Mouse (Mus musculus) liver, embryonic 11.5 days (tissue): ENCODE results near the gene Gm11634. TPM values are rescaled to one million over a fixed set of nuclear protein-coding genes. Genes with fewer than 3 reads are reported as not detected.
"Not testable (repeated sequence)": the region's sequence is repeated elsewhere in the genome, so short reads cannot be mapped to it uniquely, and the experiment has no call there.

Experiments
- ATAC-seq: fragments of 200-750 bp; cut with Nextera tagmentation; replicated peaks from 2 replicates; pipeline ENCODE4 v1.8.0; 2017; ENCODE audit warnings: moderate number of reproducible peaks, mild to moderate bottlenecking, moderate TSS enrichment, moderate library complexity; ENCODE audit not compliant: low FRiP score
- DNase-seq: peaks from one replicate; pipeline ENCODE4 v3.0.0-alpha.2; 2017; ENCODE audit warnings: low spot score
- H3K27ac ChIP-seq: fragments of 300-500 bp; sonication (generic); 2 replicates; pipeline ENCODE4 v1.5.1; 2014; ENCODE audit warnings: mild to moderate bottlenecking, low read depth, low read length, control low read depth
- H3K27me3 ChIP-seq: fragments of 300-500 bp; sonication (generic); replicated peaks from 2 replicates; pipeline ENCODE4 v1.6.1; 2014; ENCODE audit warnings: low read length, mixed read lengths; ENCODE audit not compliant: control insufficient read depth, insufficient read depth
- H3K36me3 ChIP-seq: fragments of 300-500 bp; sonication (generic); 2 replicates; pipeline ENCODE4 v1.6.1; 2014; ENCODE audit warnings: mild to moderate bottlenecking, low read length, moderate library complexity, mixed read lengths; ENCODE audit not compliant: control insufficient read depth, insufficient read depth
- H3K4me1 ChIP-seq: fragments of 300-500 bp; sonication (generic); replicated peaks from 2 replicates; pipeline ENCODE4 v1.6.1; 2014; ENCODE audit warnings: low read length, mixed read lengths; ENCODE audit not compliant: control insufficient read depth, insufficient read depth
- H3K4me2 ChIP-seq: fragments of 300-500 bp; sonication (generic); 2 replicates; pipeline ENCODE4 v1.6.1; 2014; ENCODE audit warnings: mild to moderate bottlenecking, control low read depth, moderate library complexity
- H3K4me3 ChIP-seq: fragments of 300-500 bp; sonication (generic); 2 replicates; pipeline ENCODE4 v1.5.1; 2014; ENCODE audit warnings: low read depth, low read length, control low read depth
- H3K9ac ChIP-seq: fragments of 300-500 bp; sonication (generic); 2 replicates; pipeline ENCODE4 v1.6.1; 2014; ENCODE audit warnings: low read depth, low read length, control low read depth
- H3K9me3 ChIP-seq: fragments of 300-500 bp; sonication (generic); 2 replicates; pipeline ENCODE4 v1.6.1; 2016; ENCODE audit warnings: low read length, inconsistent platforms, mixed read lengths; ENCODE audit not compliant: control insufficient read depth
- WGBS: fragments of 180-500 bp; shearing (Covaris S2); extraction: QIAGEN DNeasy Blood & Tissue Kit; methylation state at CpG from one replicate; pipeline ENCODE4 v1.1.7; 2014; 5-methylcytosine and 5-hydroxymethylcytosine counted together
- polyA plus RNA-seq: library from polyadenylated mRNA; unstranded; fragments of >200 nt; fragmentation: Nextera tagmentation; extraction: Ambion mirVana; gene quantifications from 2 replicates; pipeline ENCODE4 v1.2.1, GENCODE M21; 2014

Gene Gm11634
- polyA plus RNA-seq, 1 experiment from 2014 or later = not detected

DNA sequence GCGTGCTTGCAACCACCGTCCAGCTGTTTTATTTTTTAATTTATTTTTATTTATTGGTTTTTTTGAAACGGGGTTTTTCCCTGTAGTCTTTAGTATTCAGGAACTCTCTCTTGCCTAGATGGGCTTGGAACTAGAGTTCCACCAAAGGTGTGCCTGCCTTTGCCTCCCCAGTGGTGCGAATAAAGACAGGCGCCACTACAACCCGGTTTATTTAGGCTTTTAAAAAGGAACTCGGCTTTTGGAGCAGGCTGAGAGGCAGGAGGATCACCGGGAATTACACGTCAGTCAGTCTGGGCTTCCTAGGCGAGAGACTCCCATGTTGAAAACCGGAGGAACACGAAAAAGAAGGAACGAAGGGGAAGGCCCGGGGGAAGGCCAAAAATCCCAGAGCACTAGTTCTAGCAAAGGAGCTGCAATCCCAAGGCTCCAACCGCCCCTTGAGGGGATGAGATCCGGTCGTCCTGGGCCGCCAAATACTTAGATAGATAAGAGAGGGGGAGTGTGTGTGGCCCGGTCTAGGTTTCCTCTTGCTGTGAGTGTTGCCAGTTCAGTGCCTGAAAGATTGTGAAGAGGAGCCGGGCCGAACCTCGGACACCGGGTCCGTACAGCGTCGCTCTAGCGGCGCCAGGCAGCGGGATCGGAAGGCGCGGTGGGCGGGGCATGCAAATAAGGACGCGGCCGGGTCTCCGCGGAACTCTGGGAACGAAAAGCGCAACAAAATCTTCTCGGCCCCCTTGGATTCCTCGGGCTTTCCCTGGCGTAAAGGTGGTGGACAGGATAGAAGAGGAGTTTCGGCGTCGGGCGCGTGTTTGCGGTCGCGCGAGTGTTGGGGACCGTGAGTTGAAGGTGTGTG is 42.0 kb upstream of the Gm11634 start:
- not testable (repeated sequence) for H3K9me3 ChIP-seq, H3K4me1 ChIP-seq, H3K27me3 ChIP-seq, H3K36me3 ChIP-seq
- peak; percentile 53 for ATAC-seq
- peak overlapping the region; percentile 58 for H3K4me2 ChIP-seq
- 6% methylated on average over 50 of the region's 53 CpGs for WGBS
- H3K4me3 ChIP-seq = peak overlapping the region; percentile 36
- peak; percentile 80 for DNase-seq
- peak overlapping the region; percentile 51 for H3K9ac ChIP-seq
- H3K27ac ChIP-seq = peak overlapping the region; percentile 70

DNA sequence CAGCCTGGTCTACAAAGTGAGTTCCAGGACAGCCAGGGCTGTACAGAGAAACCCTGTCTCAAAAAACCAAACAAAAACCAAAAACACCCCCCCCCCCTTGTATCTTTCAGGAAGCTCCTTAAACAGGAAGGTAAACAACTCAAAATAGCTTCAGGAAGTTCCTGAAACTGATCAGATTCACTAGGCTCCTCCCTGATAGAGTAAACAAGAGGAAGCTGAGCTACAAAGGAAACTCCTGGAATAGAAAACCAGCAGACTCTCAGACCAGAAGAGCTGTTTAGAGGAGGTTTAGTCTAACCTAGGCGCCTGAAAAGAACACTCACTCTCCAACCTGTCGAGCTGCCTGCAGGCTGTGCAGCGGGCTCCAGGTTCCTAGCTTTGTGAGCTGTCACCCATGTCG is 40.7 kb upstream of the Gm11634 start:
- no peaks in the 10 kb centered on the region for H3K27me3 ChIP-seq
- no peaks in the 10 kb centered on the region for H3K9me3 ChIP-seq
- no peak overlapping the region for H3K4me2 ChIP-seq
- no peak overlapping the region for H3K9ac ChIP-seq
- DNase-seq = no peak
- H3K27ac ChIP-seq = no peak overlapping the region
- no peaks in the 10 kb centered on the region for H3K36me3 ChIP-seq
- ATAC-seq = no peak
- peaks cover 2% of the 10 kb centered on the region; the same call in 1 of the 2 replicates for H3K4me1 ChIP-seq
- H3K4me3 ChIP-seq = no peak overlapping the region
- 87% methylated on average over 4 of the region's 4 CpGs for WGBS

DNA sequence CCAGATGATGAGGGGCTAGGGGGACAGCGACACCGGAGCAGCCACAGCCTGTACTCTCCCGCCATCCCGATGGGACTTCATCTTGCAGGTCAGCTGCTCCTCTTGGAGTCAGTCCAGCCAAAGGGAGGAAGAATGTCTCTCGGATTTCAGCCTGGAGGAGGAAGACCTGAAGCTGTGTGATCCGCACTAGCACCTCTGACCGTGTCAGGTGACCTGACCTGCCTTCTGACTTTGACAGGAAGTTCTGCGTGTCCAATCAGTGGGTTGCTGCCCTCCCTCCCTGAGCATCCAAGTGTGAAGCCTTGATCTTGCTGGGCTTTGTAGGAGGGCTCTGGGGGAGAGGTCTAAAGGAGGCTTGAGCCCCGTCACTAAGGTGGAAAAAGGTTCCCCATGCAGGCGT is 36.6 kb upstream of the Gm11634 start:
- H3K27ac ChIP-seq = no peak overlapping the region
- DNase-seq (no peak), ATAC-seq (no peak)
- WGBS = 75% methylated on average over 10 of the region's 10 CpGs
- no peak overlapping the region for H3K4me2 ChIP-seq
- H3K36me3 ChIP-seq = no peaks in the 10 kb centered on the region
- peaks cover under 1% of the 10 kb centered on the region; the same call in 1 of the 2 replicates for H3K4me1 ChIP-seq
- H3K9me3 ChIP-seq = no peaks in the 10 kb centered on the region
- no peak overlapping the region for H3K9ac ChIP-seq
- H3K4me3 ChIP-seq = no peak overlapping the region
- H3K27me3 ChIP-seq = no peaks in the 10 kb centered on the region

DNA sequence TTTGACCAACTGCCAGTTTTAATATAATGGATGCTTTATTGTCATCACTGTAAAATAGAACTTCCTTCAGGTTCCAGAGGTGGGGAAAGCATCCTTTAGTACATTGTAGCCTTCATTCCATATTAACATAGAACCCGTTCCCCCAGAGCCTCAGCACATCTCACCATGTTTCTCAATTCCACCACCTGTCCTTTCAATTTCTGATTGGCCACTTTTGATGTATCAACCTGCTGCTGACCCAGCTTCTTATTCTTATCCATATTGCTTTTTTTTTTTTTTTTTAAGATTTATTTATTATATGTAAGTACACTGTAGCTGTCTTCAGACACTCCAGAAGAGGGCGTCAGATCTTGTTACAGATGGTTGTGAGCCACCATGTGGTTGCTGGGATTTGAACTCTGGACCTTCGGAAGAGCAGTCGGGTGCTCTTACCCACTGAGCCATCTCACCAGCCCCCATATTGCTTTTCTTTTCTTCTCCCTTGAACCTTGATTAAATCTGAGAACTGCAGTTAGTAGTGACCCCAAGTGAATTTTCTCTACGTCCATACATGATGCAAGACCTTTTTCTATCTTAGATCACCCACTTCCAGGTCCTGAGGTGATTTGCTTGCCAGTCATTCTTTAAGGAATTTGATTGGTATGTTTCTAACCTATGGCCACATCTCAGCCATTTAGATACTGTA is 29.8 kb upstream of the Gm11634 start:
- H3K36me3 ChIP-seq, H3K27me3 ChIP-seq, H3K4me1 ChIP-seq, H3K9ac ChIP-seq, H3K9me3 ChIP-seq, H3K27ac ChIP-seq, DNase-seq, ATAC-seq: not testable (repeated sequence)
- H3K4me2 ChIP-seq = peak overlapping the region; percentile 74
- 69% methylated on average over 4 of the region's 5 CpGs for WGBS
- H3K4me3 ChIP-seq = peak overlapping the region; percentile 50; the same call in 1 of the 2 replicates

DNA sequence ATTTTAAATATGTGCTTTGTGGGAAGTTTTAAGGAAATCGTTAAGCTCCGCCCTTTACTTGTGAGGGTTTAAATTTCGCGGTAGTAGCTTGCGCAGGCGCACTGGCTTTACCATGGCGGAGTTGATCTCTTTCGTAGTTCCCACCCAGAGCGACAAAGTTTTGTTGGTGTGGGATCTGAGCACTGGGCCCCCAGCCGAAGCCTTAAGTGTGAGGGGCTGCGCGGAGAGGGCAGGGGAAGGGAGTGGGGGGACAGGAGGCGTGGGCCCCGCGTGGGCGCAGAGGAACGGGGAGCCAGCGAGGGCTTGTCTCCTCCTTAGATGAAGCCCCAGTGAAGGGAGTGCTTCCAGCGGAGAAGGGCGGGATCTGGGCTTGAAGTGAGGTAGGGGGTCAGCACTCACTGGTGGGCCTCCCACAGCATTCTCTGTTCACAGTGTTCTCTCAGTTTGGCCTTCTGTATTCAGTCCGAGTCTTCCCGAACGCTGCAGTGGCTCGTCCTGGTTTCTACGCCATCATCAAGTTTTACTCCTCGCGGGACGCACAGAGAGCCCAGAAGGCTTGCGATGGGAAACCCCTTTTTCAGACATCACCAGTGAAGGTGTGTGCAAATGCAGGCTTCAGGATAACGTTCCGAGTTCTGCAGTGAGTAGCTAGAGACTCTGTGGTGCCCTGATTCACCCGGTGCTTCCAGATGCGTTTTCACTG is 29.0 kb upstream of the Gm11634 start:
- H3K27ac ChIP-seq = peak overlapping the region; percentile 100
- H3K9me3 ChIP-seq = no peaks in the 10 kb centered on the region
- H3K4me1 ChIP-seq = peaks cover 6% of the 10 kb centered on the region; the same call in 1 of the 2 replicates
- peak; percentile 53 for ATAC-seq
- H3K9ac ChIP-seq = peak overlapping the region; percentile 67
- H3K4me3 ChIP-seq = peak overlapping the region; percentile 50
- no peaks in the 10 kb centered on the region for H3K36me3 ChIP-seq
- H3K27me3 ChIP-seq = no peaks in the 10 kb centered on the region
- DNase-seq = peak; percentile 85
- WGBS = under 1% methylated on average over 33 of the region's 33 CpGs
- H3K4me2 ChIP-seq = peak overlapping the region; percentile 74

DNA sequence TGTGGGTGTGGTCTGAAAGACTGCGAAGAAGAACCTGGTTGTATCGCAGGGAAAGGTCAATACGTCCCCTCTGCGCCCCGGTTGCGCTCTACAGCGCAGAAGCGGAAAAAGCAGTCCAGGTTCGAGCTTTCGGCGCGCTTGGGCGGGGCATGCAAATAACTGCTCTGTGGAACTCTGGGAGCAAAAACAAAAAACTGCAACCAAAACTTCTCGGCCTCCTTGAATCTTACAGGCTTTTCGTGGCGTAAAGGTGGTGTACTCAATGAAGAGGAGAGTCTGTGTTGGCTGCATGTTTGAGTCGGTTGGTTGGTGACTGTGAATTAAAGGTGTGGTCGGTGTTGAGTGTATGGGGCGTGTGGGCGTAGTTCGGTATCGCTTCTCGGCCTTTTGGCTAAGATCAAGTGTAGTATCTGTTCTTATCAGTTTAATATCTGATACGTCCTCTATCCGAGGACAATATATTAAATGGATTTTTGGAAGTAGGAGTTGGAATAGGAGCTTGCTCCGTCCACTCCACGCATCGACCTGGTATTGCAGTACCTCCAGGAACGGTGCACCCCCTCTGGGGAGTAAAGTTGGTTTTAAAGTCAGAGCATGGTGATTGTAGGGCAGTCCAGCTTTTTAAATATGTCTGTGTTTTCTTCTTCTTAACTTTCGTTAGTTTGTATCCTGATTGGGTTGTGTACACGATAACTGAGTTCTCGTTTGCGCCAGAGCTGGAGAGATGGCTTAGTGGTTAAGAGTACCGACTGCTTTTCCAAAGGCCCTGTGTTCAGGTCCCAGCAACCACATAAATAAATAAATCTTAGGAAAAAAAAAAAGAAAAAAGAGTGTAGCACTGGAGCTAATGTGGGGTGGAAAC is 28.2 kb upstream of the Gm11634 start, which contains the start of gene Rdm1:
Gene Rdm1 (plus strand): TSS at position 201 of the 862 bp plus-strand sequence.
- no peaks in the 10 kb centered on the region for H3K9me3 ChIP-seq
- H3K4me2 ChIP-seq = peak within 1 kb of the TSS; percentile 76
- peaks cover 6% of the 10 kb centered on the region; the same call in 1 of the 2 replicates for H3K4me1 ChIP-seq
- peak; percentile 91 for ATAC-seq
- H3K27ac ChIP-seq = peak within 1 kb of the TSS; percentile 100
- DNase-seq = peak; percentile 88
- H3K4me3 ChIP-seq = peak within 1 kb of the TSS; percentile 51
- no peaks in the 10 kb centered on the region for H3K36me3 ChIP-seq
- WGBS = under 1% methylated on average over 33 of the region's 34 CpGs
- H3K27me3 ChIP-seq = no peaks in the 10 kb centered on the region
- H3K9ac ChIP-seq = peak within 1 kb of the TSS; percentile 72

DNA sequence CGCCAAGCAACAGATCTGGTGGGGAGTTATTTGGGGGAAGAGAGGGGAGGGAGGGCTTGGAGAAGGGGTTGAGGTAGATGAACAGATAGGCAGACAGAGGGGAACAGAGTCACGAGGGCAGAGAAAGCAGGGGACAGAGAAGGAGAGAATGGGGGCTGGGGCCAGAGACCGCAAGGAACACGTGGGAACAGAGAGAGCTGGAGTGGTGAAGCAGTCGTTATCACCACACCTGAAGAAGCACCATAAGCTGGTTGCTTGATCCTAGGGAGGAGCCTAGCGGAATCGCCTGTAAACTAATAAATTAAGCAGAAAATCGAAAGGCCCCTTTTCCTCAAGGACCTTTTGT is 27.6 kb upstream of the Gm11634 start:
- Histone ChIP-seq H3K4me3 (peak overlapping the region; percentile 51), H3K27me3 (no peaks in the 10 kb centered on the region), H3K9me3 (no peaks in the 10 kb centered on the region), H3K36me3 (no peaks in the 10 kb centered on the region), H3K4me2 (peak overlapping the region; percentile 76), H3K9ac (peak overlapping the region; percentile 72), H3K4me1 (peaks cover 6% of the 10 kb centered on the region; the same call in 1 of the 2 replicates), H3K27ac (peak overlapping the region; percentile 100)
- no peak for DNase-seq
- peak; percentile 23 for ATAC-seq
- WGBS = 6% methylated on average over 8 of the region's 8 CpGs
